8 mouse cellular contexts compared by ENCODE assay signal in genomic region chr8:60889131-60889842, GRCm38 (mm10). TPM values are rescaled to one million over a fixed set of nuclear protein-coding genes. Genes with fewer than 3 reads are reported as not detected.
DNase-seq lines count a peak whose midpoint lies in the region; ATAC-seq and TF ChIP-seq lines count a peak whose summit lies in the region.

No protein-coding gene starts in this region.

- H3K36me3 ChIP-seq in kidney, embryonic 15.5 days = peaks cover 13% of the 10 kb centered on the region; the same call in 1 of the 2 replicates
- H3K36me3 ChIP-seq in embryonic facial prominence, embryonic 15.5 days = no peaks in the 10 kb centered on the region
- peaks cover 6% of the 10 kb centered on the region; the same call in 1 of the 2 replicates for H3K36me3 ChIP-seq in intestine, postnatal 0 days (ENCODE audit: control insufficient read depth, insufficient read depth)

- no peak for DNase-seq in kidney, adult 9 months
- peak; percentile 16 for DNase-seq in naive thymus-derived CD4-positive, alpha-beta T cell, adult 2 months (ENCODE audit: low read depth)
- no peak for DNase-seq in right cerebral cortex, postnatal 14 days
- DNase-seq in kidney, postnatal 36 days = no peak

- WGBS in kidney, embryonic 15.5 days = 86% methylated on average over 11 of the region's 11 CpGs
- WGBS in embryonic facial prominence, embryonic 15.5 days = 82% methylated on average over 11 of the region's 11 CpGs
- 90% methylated on average over 11 of the region's 11 CpGs for WGBS in intestine, postnatal 0 days

- peak overlapping the region; percentile 74; the same call in 1 of the 2 replicates for H3K4me2 ChIP-seq in kidney, embryonic 15.5 days
- peak overlapping the region; percentile 71 for H3K4me2 ChIP-seq in embryonic facial prominence, embryonic 15.5 days (replicated peaks)
- peak overlapping the region; percentile 84 for H3K4me2 ChIP-seq in intestine, postnatal 0 days (replicated peaks; ENCODE audit: low read depth)

- no peak for ATAC-seq in kidney, embryonic 15.5 days (replicated peaks; ENCODE audit: low FRiP score)
- no peak for ATAC-seq in embryonic facial prominence, embryonic 15.5 days (ENCODE audit: insufficient number of reproducible peaks, low FRiP score, low TSS enrichment, low read depth)
- no peak for ATAC-seq in intestine, postnatal 0 days
- ATAC-seq in megakaryocyte-erythroid progenitor cell, adult 5-6 weeks (replicated peaks; ENCODE audit: low FRiP score, low TSS enrichment, poor library complexity, severe bottlenecking) = no peak

- H3K4me3 ChIP-seq in kidney, embryonic 15.5 days (replicated peaks) = no peak overlapping the region
- H3K4me3 ChIP-seq in embryonic facial prominence, embryonic 15.5 days (replicated peaks) = no peak overlapping the region
- no peak overlapping the region for H3K4me3 ChIP-seq in intestine, postnatal 0 days (ENCODE audit: low read depth, low read length)

- H3K4me1 ChIP-seq in kidney, embryonic 15.5 days = peaks cover 17% of the 10 kb centered on the region
- H3K4me1 ChIP-seq in embryonic facial prominence, embryonic 15.5 days = peaks cover 11% of the 10 kb centered on the region
- no peaks in the 10 kb centered on the region for H3K4me1 ChIP-seq in intestine, postnatal 0 days (replicated peaks; ENCODE audit: control insufficient read depth, insufficient read depth, low read length)

- H3K27me3 ChIP-seq in kidney, embryonic 15.5 days = no peaks in the 10 kb centered on the region
- no peaks in the 10 kb centered on the region for H3K27me3 ChIP-seq in embryonic facial prominence, embryonic 15.5 days
- no peaks in the 10 kb centered on the region for H3K27me3 ChIP-seq in intestine, postnatal 0 days (replicated peaks; ENCODE audit: control insufficient read depth, insufficient read depth, low read length)

- H3K9ac ChIP-seq in kidney, embryonic 15.5 days = no peak overlapping the region
- no peak overlapping the region for H3K9ac ChIP-seq in embryonic facial prominence, embryonic 15.5 days
- no peak overlapping the region for H3K9ac ChIP-seq in intestine, postnatal 0 days (ENCODE audit: low read depth, low read length)

- no peak for TF ChIP-seq CTCF in intestine, postnatal 0 days (IDR thresholded peaks at IDR 0.05; ENCODE audit: low read depth)

- no peak overlapping the region for H3K27ac ChIP-seq in kidney, embryonic 15.5 days
- no peak overlapping the region for H3K27ac ChIP-seq in embryonic facial prominence, embryonic 15.5 days (replicated peaks)
- H3K27ac ChIP-seq in intestine, postnatal 0 days (ENCODE audit: low read depth, low read length) = no peak overlapping the region

- H3K9me3 ChIP-seq in kidney, embryonic 15.5 days (replicated peaks) = no peaks in the 10 kb centered on the region
- no peaks in the 10 kb centered on the region for H3K9me3 ChIP-seq in embryonic facial prominence, embryonic 15.5 days (replicated peaks)
- H3K9me3 ChIP-seq in intestine, postnatal 0 days (ENCODE audit: control insufficient read depth) = no peaks in the 10 kb centered on the region

RNA-seq across cellular contexts. Expression of gene Hpf1, which starts 0.9 kb away (rescaled TPM):
- polyA plus RNA-seq in kidney, embryonic 15.5 days (2015; fragmentation: Nextera tagmentation; extraction: Ambion mirVana) = 107 and 113 TPM in 2 replicates
- polyA plus RNA-seq in embryonic facial prominence, embryonic 15.5 days (2015; fragmentation: Nextera tagmentation; extraction: Ambion mirVana) = 85.4 and 87.2 TPM in 2 replicates
- 42.4 and 42.8 TPM in 2 replicates for polyA plus RNA-seq in intestine, postnatal 0 days (2015; fragmentation: Nextera tagmentation; extraction: Ambion mirVana)
- 110 and 132 TPM in 2 replicates for total RNA-seq in megakaryocyte-erythroid progenitor cell, adult 5-6 weeks (2014; fragmentation: Nextera tagmentation)
- 136 and 143 TPM in 2 replicates for total RNA-seq in megakaryocyte-erythroid progenitor cell, adult 5-6 weeks (2017)
